Mouse (Mus musculus): ENCODE measurements around the gene Hbb-bt.

DNA sequence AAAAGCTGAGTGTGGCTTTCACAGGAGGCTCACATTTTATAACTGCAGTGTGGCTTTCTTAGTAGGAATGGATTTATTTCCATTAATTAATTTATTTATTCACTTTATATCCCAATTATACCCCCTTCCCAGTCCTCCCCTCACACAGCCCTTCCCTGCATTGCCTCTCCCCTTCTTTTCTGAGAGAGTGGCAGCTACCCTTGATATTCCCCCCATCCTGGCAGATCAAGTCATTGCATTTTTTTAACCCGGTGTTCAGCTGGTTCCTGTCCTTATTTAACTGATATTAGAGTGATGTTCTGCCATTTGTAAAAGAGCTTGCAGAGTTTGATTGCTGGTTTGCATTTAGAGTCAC, 4.0 kb downstream of the Hbb-bt start:
- TF ChIP-seq ZC3H11A (IDR thresholded peaks at IDR 0.05; ENCODE audit: borderline replicate concordance, low read depth, low read length) (no peak), HCFC1 (IDR thresholded peaks at IDR 0.05; ENCODE audit: borderline replicate concordance, insufficient read depth, low read length) (no peak), MAFK (IDR thresholded peaks at IDR 0.05; ENCODE audit: insufficient read depth, low read depth, low read length) (no peak), ZNF384 (IDR thresholded peaks at IDR 0.05; ENCODE audit: low read depth, low read length) (no peak), CHD2 (IDR thresholded peaks at IDR 0.05; ENCODE audit: low read depth, low read length) (no peak)
